Mouse (Mus musculus): ENCODE measurements around the gene Nrap.
"Not testable (repeated sequence)": the region's sequence is repeated elsewhere in the genome, so short reads cannot be mapped to it uniquely, and the experiment has no call there.

The Nrap gene

GRCm38 (mm10) chr19:56364563-56364962 lies 25.3 kb downstream of the Nrap start:
- no peak for DNase-seq (ENCODE audit: low spot score)

- no peak for DNase-seq (ENCODE audit: low spot score)
Observed at GRCm38 (mm10) chr19:56363721-56364460, 25.9 kb downstream of the Nrap start.

GRCm38 (mm10) chr19:56358890-56359289 lies 30.9 kb downstream of the Nrap start:
- DNase-seq (ENCODE audit: low spot score), result no peak

- not testable (repeated sequence) for DNase-seq (ENCODE audit: low spot score)
Observed at GRCm38 (mm10) chr19:56357374-56357708, 32.5 kb downstream of the Nrap start.

GRCm38 (mm10) chr19:56356480-56357373 lies 33.1 kb downstream of the Nrap start:
- DNase-seq (ENCODE audit: low spot score), result peak; percentile 42

- no peak for DNase-seq (ENCODE audit: low spot score)
Observed at GRCm38 (mm10) chr19:56355201-56355600, 34.6 kb downstream of the Nrap start.

GRCm38 (mm10) chr19:56353689-56354088 lies 36.1 kb downstream of the Nrap start:
- DNase-seq (ENCODE audit: low spot score), result no peak

- DNase-seq (ENCODE audit: low spot score), result no peak
Observed at GRCm38 (mm10) chr19:56349295-56349694, 40.5 kb downstream of the Nrap start.

- DNase-seq (ENCODE audit: low spot score), result no peak
Observed at GRCm38 (mm10) chr19:56346750-56347149, 43.1 kb downstream of the Nrap start.

- DNase-seq (ENCODE audit: low spot score), result peak; percentile 40
Observed at GRCm38 (mm10) chr19:56346016-56346415, 43.8 kb downstream of the Nrap start.

- DNase-seq (ENCODE audit: low spot score), result no peak
Observed at GRCm38 (mm10) chr19:56343869-56344563, 45.8 kb downstream of the Nrap start.

- no peak for DNase-seq (ENCODE audit: low spot score)
Observed at GRCm38 (mm10) chr19:56342006-56342405, 47.8 kb downstream of the Nrap start.

GRCm38 (mm10) chr19:56336826-56337225 lies 53.0 kb downstream of the Nrap start:
- DNase-seq (ENCODE audit: low spot score), result no peak

GRCm38 (mm10) chr19:56336321-56336720 lies 53.5 kb downstream of the Nrap start:
- DNase-seq (ENCODE audit: low spot score), result no peak

GRCm38 (mm10) chr19:56326243-56326855 lies 63.5 kb downstream of the Nrap start:
- no peak for DNase-seq (ENCODE audit: low spot score)

- no peak for DNase-seq (ENCODE audit: low spot score)
Observed at GRCm38 (mm10) chr19:56325676-56326075, 64.2 kb downstream of the Nrap start.

GRCm38 (mm10) chr19:56321303-56321920 lies 68.4 kb downstream of the Nrap start:
- no peak for DNase-seq (ENCODE audit: low spot score)

GRCm38 (mm10) chr19:56320186-56320860 lies 69.5 kb downstream of the Nrap start:
- DNase-seq (ENCODE audit: low spot score), result no peak

- DNase-seq (ENCODE audit: low spot score), result no peak
Observed at GRCm38 (mm10) chr19:56319629-56320028, 70.2 kb downstream of the Nrap start.

GRCm38 (mm10) chr19:56319219-56319618 lies 70.6 kb downstream of the Nrap start:
- DNase-seq (ENCODE audit: low spot score), result no peak

- no peak for DNase-seq (ENCODE audit: low spot score)
Observed at GRCm38 (mm10) chr19:56316531-56316930, 73.3 kb downstream of the Nrap start.

Measured in layer of hippocampus, adult 9-10 months (tissue).